Mouse (Mus musculus): ENCODE data around the gene G3bp2. TPM values are rescaled to one million over a fixed set of nuclear protein-coding genes. Genes with fewer than 3 reads are reported as not detected.
A peak's percentile ranks its signal among the peaks of the same experiment; 100 is the strongest.

G3bp2 gene
- total RNA-seq, 1 experiment from 2014 or later = 120 TPM

DNA sequence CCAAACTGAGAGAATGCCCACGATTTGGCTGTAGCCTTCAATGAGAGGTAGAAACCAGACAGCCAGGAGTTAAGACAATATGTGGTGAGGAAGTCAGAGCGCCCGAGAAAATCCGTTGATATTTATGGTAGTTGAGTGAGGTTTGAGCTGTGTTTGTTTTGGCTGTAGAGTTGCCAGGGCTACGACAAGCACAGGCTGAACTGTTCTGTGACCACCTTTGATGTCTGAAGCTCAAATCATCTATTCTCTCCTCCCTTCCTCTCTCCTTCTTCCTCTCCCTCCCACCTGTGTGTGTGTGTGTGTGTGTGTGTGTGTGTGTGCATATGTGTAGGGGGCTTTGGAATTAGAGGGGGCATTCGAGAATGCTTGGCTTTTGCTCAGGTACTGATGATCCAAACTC, 19.5 kb upstream of the G3bp2 start:
- ATAC-seq (replicated peaks; ENCODE audit: low read depth, poor library complexity, severe bottlenecking) = peak; percentile 34; the same call in 1 of the 2 replicates

DNA sequence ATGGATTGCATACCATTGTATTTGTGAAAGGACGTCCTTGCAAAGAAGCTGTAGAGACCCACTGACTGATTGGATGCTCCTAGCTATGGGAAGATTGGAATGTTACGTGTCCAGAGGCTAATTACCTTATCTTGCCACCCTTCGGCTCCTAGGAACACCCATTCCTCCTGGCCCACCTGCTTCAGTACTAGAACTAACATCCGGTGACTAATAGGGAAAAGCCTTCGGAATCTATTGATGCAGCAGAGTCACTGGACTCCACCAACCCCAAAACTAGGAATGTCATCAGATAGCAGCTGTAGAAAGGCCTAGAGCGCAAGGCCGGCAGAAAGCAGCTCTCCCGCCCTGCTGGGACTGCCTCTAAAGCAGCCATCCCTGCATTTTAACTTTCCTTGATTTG, 18.1 kb upstream of the G3bp2 start:
- no peak for ATAC-seq (replicated peaks; ENCODE audit: low read depth, poor library complexity, severe bottlenecking)

DNA sequence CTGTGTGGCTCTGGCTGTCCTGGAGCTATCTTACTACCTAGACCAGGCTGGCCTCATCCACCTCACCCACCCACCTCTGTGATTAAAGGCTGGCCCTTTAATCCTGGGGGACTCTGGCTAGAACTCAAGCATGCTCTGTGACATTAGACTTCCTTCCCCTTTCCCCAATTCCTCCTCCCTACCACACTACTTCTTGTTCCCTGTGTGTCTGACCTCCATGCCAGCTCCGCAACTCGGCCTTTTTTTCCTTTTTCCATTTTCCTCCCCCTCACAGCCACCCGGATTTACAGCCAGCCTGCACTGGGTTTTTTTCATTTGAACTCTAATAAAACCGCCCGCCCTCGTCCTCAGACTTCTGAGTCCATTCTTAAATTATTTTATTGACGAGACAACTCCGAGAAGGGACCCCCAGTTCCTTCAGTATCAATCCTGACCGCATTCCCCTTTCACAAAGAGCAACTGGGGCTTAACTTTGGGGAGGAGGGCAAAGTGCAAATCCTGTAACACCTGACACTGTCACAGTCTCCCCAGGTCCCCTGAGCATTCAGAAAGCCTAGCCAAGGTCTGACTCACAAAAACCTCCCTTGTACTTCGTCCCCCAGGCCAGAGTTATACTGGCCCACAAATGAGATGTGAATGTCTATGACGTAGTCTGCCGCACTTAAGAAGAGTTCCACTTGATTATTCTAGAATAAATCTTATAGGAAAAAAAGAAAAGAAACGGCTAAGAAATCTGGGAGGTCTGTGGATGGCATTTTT, 15.0 kb upstream of the G3bp2 start:
- ATAC-seq (replicated peaks; ENCODE audit: low read depth, poor library complexity, severe bottlenecking) = peak; percentile 72

DNA sequence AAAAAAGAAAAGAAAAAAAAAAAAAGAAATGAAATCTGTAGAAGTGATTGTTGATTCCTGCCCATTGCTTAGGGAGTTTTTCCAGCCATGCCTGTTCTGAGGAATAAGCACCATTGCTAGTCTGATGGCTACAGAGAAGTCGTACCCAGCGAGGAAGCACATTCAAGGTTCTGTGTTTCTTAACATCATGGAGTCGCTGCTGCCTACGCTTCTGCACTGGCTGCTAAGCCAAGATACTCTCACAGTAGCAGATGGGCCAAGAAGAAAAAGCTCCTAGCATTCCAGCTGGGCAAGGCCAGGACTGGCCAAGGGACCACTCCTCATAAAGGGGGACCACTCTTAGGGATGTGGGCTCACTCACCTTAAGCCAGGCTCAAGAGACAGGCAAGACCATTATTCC, 14.3 kb upstream of the G3bp2 start:
- ATAC-seq (replicated peaks; ENCODE audit: low read depth, poor library complexity, severe bottlenecking) = no peak

DNA sequence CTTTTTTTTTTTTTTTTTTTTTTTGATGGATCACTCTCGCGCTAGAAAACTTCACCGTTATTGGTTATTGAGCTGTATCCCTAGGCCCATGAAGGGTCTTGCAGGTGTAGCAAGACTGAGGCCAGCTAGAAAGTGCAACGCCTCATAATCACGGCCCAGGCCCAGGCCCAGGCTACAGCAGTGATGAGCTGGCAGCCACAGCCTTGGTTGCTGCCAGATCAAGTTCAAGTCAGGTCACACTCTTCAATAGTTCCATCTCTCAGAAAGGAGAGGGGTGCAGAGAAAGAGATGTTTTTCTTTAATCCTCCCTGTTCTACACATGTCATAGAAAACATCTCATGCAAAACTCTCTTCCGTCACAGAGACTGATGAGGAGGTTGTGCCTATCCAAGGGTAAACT, 13.3 kb upstream of the G3bp2 start:
- no peak for ATAC-seq (replicated peaks; ENCODE audit: low read depth, poor library complexity, severe bottlenecking)

DNA sequence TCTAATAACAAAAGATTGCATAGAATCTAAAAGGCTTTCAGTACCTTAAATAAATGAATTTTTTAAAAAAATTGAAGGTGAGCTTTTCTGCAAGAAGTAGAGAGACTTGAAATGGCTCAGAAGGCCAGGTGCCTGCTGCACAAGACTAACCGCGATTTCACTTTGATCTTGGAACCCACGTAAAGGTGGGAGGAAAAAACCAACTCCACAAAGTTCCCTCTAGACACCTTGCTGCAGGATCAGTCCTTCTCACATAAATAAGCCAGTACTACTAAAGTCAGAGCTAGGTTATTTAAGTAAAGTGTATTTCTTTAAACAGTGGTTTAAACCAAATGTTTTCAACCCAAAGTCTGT, 10.5 kb upstream of the G3bp2 start:
- no peak for ATAC-seq (replicated peaks; ENCODE audit: low read depth, poor library complexity, severe bottlenecking)

DNA sequence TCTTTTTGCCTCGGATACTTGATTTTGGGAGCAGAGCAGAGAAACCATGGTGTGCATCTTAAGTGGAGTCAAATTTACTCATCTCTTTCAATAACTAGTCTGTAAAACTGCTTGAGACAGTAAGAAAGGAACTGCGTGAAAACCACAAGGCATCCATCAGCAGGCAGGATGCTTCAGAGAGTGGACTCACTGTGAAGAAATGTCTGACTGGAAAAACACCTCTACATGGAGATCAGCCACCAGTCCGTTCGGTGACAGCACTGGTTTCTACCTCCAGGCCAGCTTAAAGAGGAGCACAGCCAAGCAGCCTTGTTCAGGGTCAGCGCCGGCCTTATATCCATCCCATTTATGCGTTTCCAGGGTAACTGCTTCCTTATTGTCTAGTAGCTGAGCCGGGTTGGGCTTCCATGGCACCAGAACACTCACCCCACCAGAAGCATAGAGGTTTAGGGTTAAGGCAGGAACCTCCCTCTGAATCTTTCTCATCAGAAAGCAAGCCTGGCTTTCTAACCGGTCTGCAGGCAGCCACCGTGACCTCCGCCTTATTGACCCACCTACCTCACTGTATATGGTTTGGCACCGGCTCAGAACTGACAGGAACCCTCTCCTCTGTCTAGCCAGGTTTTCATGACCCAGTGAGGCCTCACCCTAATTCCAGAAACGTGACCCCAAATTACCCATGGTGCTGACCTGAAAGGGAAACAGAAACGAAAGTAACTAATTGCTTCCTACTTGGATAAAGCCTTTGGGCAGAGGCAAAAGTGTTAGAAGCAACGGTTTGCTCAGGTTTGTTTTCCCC, 9.9 kb upstream of the G3bp2 start:
- ATAC-seq (replicated peaks; ENCODE audit: low read depth, poor library complexity, severe bottlenecking) = peak; percentile 64

DNA sequence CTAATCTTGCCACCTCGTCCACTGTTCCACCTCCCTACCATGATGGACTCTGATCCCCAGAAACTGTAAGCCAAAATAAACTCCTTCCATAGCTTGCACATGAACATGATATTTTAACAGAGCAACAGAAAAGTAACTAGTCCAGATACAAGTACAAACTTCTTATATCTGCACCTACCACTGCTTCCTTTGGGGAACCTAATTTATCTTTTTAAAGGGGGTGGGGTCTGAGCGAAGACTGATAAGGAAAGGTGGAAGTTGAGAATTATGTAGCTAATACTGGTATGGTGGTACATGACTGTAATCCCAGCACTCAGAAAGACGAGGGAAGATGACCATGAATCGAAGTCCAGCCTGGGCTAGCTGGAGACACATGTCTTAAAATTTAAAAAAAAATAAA, 4.0 kb upstream of the G3bp2 start:
- no peak for ATAC-seq (replicated peaks; ENCODE audit: low read depth, poor library complexity, severe bottlenecking)

DNA sequence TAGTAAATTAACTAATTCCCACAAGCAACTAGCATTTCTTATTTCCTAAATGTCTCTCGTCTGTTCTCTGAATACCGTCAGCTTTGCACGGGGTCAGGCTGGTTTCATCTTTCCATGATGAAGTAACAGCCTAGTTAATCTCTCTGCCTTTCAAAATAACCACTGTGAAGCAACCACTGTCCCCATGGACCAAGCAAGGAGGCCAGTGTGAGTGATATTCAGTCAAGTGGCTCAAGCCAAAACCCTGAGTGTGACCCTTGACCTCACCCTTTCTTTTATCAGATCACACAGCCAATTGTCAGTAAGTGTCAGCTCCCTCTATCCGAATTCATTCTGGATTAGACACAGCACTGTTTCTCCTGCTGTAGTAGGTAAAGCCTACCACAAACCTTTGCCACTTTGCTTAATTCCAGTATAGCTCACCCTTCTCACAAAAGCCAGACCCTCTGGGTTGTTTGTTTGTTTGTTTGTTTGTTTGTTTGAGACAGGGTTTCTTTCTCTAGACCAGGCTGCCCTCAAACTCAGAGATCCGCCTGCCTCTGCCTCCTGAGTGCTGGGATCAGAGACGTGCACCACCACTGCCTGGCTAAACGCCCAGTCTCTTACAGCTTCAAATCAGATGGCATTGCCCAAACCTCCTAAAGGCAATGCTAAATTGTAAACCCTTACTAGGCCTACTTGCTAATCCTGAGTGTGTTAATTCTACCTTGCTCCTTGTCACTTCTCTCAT, 2.5 kb upstream of the G3bp2 start:
- no peak for ATAC-seq (replicated peaks; ENCODE audit: low read depth, poor library complexity, severe bottlenecking)

DNA sequence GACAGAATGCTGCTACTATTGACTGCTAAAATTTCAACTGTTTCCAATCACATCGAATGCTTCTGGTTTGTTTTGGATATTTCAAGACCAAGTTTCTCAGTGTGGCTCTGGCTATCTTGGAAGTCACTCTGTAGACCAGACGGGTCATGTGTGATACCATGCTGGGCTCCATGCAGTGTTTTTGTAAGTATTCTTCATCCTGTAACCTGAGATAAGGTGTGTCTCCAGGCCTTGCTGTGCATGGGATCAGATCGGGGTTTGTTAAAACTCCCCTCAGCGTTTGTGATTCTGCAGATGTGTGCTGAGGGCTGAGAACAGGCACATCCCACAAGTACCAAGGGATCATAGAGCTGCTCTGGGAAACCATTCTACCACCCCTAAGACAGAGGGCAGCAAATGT, 1.7 kb upstream of the G3bp2 start:
- ATAC-seq (replicated peaks; ENCODE audit: low read depth, poor library complexity, severe bottlenecking) = no peak

DNA sequence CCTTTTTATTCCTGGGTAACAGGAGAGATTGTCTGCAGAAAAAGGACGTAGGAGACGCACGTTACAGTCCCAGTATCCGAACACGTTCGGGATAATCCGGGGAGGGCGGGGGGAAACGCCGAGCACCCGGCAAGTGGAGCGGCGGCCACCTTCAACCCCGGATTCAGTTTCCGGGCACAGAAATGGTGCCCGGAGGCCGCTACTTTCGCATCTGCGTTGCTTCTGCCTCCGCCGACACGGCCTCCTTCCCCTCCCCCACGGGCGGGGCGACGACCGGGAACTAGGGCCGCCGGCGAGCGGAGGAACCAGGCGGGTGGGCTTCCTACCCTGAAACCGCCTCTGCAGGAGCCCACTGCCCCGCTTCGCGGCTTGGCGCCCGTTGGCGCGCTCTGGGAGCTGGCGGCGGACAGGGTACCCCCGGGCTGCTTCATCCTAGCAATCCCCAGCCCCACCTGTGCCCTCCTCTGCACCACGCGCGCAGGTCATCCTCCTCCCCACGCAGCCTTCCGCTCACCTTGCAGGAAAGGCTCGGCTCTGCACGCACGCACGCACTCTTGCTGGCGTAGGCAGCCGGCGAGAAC, 608 bp downstream of the G3bp2 start:
- peak; percentile 22; the same call in 1 of the 2 replicates for ATAC-seq (replicated peaks; ENCODE audit: low read depth, poor library complexity, severe bottlenecking)

DNA sequence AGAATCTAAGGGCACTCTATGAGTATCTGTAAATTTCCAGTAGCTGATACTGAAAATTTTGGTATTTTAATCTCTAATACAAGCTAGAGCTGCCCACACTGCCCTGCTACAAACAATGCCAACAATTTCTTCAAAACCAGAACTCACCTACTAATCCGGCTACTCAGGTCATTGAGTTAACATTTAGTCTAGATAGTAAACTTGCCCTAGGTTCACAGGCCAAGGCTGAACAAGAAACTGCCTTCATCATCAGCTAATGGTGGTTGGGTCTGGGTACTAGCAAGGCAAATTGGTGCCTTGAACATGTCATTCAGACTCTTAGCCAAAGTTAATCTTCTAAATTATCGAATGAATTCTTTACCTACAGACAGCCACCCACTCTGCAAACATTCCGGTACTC, 2.2 kb downstream of the G3bp2 start:
- no peak for ATAC-seq (replicated peaks; ENCODE audit: low read depth, poor library complexity, severe bottlenecking)

DNA sequence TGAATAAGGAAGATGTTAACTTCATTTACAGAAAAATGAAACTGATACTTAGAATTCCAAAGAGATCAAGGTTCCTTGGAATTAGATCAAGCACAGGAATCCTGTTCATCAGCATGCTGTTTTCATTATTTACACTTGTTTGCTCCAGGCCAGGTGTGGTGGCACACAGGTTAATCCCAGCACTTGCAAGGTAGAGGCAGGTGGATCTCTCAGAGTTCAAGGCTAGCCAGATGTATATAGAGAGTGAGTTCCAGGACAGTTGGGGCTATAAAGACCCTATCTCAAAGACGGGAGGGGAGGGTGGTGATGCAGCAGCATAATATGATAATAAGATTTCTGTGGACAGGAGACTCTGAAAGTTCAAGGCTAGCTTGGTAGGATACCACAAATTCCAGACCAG, 3.1 kb downstream of the G3bp2 start:
- no peak for ATAC-seq (replicated peaks; ENCODE audit: low read depth, poor library complexity, severe bottlenecking)

DNA sequence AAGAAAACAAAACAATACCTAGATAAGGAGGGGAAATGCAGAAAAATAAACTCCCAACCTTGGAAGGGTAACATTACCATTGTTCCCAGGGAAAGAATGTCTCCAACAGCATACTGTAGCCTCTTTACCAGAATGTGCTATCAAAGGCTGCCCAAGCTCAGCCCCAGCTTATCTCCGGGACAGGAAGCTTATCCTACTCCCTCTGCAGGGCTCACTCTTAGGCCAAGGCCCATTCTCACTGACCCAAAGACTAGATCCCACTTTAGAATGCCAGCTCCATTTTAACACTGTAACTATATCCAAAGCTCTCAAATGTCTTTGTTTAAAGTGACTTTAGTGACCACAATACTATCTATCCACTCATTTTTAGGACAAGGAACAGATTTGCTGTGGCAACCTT, 4.2 kb downstream of the G3bp2 start:
- ATAC-seq (replicated peaks; ENCODE audit: low read depth, poor library complexity, severe bottlenecking) = no peak

DNA sequence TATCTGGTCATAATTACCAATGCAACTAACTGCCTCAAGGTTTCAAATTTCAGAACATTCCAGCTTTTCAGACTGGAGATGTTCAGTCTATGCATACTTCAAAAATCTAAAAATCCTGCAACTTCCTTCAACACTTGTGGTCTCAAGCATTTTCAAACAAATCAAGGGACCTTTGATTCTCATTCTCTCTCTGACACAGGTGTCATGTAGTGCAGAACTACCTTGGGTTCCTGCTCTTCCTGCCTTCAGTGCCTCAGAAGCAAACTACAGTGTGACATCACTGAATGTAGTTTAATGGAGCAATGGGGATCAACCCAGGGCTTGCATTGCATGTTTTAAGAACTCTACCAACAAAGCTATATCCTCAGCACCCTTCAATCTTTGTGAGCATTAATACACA, 4.8 kb downstream of the G3bp2 start:
- no peak for ATAC-seq (replicated peaks; ENCODE audit: low read depth, poor library complexity, severe bottlenecking)

DNA sequence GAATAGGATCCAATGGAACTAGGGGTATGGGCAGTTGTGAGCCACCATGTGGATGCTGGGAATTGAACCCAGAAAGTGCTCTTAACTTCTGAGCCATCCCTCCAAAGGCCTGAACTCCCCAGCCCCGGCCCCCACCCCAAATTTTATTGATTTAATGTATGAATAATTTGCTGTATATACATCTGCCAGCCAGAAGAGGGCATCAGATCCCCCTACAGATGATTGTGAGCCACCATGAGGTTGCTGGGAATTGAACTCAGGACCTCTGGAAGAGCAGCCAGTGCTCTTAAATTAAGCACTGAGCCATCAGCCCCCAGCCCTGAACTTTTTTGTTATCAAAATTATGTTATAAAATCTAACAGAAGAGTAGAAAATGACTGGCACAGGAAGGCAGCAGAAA, 7.2 kb downstream of the G3bp2 start:
- ATAC-seq (replicated peaks; ENCODE audit: low read depth, poor library complexity, severe bottlenecking) = no peak

DNA sequence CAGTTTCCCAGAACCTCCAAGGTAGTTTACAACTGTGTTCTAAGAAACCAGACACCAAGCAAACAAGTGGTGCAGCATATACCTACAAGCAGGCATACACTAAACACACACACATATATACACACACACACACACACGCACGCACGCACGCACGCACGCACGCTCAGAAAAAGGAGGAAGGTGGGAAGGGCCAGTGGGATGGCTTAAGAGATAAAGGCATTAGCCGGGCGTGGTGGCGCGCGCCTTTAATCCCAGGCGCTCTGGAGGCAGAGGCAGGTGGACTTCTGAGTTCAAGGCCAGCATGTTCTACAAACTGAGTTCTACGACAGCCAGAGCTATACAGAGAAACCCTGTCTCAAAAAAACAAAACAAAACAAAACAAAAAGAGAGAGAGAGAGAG, 9.5 kb downstream of the G3bp2 start:
- ATAC-seq (replicated peaks; ENCODE audit: low read depth, poor library complexity, severe bottlenecking) = no peak

DNA sequence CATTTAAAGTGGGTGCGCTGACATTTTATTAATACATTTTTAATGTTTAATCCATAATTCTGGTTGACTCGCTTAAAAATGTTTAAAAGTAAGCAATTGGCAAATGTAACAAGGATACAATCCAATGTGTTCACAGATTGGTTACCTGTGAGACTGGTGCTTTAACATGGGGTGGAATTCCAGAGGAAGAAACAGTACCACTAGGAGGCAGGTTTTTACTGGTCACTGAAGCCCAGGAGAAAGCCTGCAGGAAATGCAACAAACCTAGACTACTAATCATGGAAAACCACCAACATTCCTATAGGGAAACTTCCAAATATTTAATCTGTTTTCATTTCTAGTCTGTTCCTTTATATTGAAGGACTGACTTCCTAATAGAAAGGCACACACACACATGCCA, 20.3 kb downstream of the G3bp2 start:
- ATAC-seq (replicated peaks; ENCODE audit: low read depth, poor library complexity, severe bottlenecking) = no peak

DNA sequence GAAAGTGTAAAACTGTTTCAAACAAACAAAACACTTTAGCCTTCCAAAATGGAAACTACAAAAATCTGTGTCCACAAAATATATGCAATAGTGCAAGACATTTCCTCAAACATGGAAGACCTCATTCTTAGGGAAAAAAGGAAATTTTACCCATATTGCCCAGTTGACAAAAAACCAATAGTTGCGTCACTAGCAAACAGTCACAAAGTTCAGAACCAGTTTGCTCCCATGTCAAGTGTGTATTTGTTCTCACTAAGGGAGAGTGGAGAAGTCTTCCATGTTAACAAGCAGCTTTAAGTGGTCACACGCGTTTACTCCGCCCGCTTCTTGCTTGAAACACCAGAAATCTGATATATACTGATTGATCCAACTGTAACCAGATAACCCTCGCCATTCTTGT, 30.7 kb downstream of the G3bp2 start:
- no peak for ATAC-seq (replicated peaks; ENCODE audit: low read depth, poor library complexity, severe bottlenecking)

DNA sequence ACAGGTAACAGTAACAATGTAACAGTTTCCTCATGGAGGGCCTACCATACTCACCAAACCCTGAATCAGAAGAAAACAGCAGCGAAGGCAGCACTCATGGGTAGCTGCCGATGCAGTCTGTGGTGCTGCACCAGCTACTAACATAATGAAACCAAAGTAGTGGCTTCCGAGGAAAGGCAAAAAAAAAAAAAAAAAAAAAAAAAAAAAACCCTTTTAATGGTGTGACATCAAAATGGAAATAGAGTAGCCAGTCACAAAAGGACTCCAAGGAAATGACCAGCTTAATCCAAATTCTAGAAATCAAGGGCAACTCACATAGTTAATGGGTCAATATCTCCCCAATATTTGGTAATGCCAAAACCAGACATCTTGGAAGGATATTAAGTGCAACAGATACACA, 33.1 kb downstream of the G3bp2 start:
- no peak for ATAC-seq (replicated peaks; ENCODE audit: low read depth, poor library complexity, severe bottlenecking)

DNA sequence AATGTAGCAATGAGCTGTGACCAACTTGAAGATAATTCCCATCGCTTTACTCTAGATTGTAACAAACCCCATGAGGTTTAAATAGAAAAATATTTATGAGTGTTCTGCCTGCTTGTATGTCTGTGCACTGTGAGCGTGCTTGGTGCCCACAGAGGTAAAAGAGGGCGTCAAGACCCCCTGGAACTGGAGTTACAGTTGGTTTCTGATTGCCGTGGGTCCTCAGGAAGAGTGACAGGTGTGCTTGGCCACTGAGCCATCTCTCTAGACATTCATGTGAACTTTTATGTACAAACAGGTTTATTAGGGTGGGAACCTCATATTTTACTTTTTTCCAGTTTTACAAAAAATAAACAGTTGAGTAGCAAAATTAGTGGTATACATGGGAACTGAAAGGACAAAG, 39.7 kb downstream of the G3bp2 start, which contains the start of gene Cdkl2:
Cdkl2 (minus strand) TSS at position 101 of the 400 bp plus-strand sequence.
- ATAC-seq (replicated peaks; ENCODE audit: low read depth, poor library complexity, severe bottlenecking) = no peak
